Mouse (Mus musculus): ENCODE data around the gene Asxl2.

Asxl2 gene

GRCm38 (mm10) chr12:3547506-3547905 lies 120.8 kb downstream of the Asxl2 start:
- no peak for DNase-seq

- no peak for DNase-seq
These were observed 121.3 kb downstream of the Asxl2 start for GRCm38 (mm10) chr12:3547911-3548310.

GRCm38 (mm10) chr12:3548582-3549211 lies 122.0 kb downstream of the Asxl2 start:
- no peak for DNase-seq

GRCm38 (mm10) chr12:3550280-3550679 lies 123.6 kb downstream of the Asxl2 start:
- no peak for DNase-seq
